Mouse (Mus musculus) forebrain, embryonic 10.5 days (tissue): ENCODE measurements around the gene Galnt2. TPM values are rescaled to one million over a fixed set of nuclear protein-coding genes. Genes with fewer than 3 reads are reported as not detected.

Experiments used
- DNase-seq: peaks from one replicate; pipeline ENCODE4 v3.0.0-alpha.2; 2017; ENCODE audit warnings: low spot score; ENCODE audit errors: extremely low spot score
- H3K27ac ChIP-seq: fragments of 300-500 bp; sonication (generic); 2 replicates; pipeline ENCODE4 v1.5.1; 2016; ENCODE audit warnings: mild to moderate bottlenecking
- H3K27me3 ChIP-seq: fragments of 300-500 bp; sonication (generic); 2 replicates; pipeline ENCODE4 v1.6.1; 2016; ENCODE audit warnings: mild to moderate bottlenecking; ENCODE audit not compliant: poor library complexity, severe bottlenecking
- H3K36me3 ChIP-seq: fragments of 300-500 bp; sonication (generic); replicated peaks from 2 replicates; pipeline ENCODE4 v1.6.1; 2016; ENCODE audit warnings: mild to moderate bottlenecking, moderate library complexity
- H3K4me1 ChIP-seq: fragments of 300-500 bp; sonication (generic); 2 replicates; pipeline ENCODE4 v1.6.1; 2016
- H3K4me3 ChIP-seq: fragments of 300-500 bp; sonication (generic); 2 replicates; pipeline ENCODE4 v1.5.1; 2016; ENCODE audit warnings: mild to moderate bottlenecking, moderate library complexity
- H3K9me3 ChIP-seq: fragments of 300-500 bp; sonication (generic); 2 replicates; pipeline ENCODE4 v1.6.1; 2016; ENCODE audit warnings: mild to moderate bottlenecking, moderate library complexity
- WGBS: fragments of 180-500 bp; shearing (Covaris S2); methylation state at CpG from one replicate; pipeline ENCODE4 v1.1.7; 2016; 5-methylcytosine and 5-hydroxymethylcytosine counted together
- polyA plus RNA-seq: library from polyadenylated mRNA; unstranded; fragments of >200 nt; fragmentation: Nextera tagmentation; extraction: Ambion mirVana; gene quantifications from 2 replicates; pipeline ENCODE4 v1.2.1, GENCODE M21; 2016

Gene Galnt2
- polyA plus RNA-seq, 1 experiment from 2014 or later, result 40.7 TPM

DNA sequence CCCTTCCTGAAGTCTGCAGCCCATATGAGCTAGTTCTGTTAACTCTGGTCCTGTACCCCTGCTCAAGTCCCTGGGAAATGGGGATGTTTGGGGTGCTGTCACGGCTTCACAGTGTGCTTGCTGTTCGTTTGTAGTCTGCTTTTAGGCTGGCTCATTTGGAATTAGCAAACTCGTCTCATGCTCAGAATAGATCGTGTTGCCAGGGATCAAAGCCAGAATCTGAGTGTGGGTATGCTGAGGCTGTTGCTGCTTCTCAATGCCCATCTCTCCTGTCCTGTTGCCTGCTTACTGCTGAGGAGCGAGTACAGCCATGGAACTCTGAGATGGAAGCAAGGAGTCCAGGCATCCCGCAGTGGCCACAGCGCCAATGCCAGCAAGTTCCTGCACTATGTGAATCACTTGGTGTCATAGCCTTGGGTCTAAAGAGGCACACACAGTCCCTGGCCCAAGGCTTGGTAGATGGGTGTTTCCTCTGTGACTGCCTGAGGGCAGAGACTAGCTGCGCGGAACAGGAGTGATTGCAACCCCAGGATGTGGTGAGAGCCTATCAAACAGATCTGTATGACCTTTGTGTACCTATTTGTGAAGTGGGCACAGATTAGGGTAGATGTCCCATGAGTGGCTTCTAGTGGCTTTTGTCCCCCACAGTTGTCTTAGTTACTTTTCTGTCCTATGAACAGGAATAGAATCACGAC is 44.3 kb downstream of the Galnt2 start:
- peaks cover 47% of the 10 kb centered on the region for H3K4me1 ChIP-seq
- H3K27me3 ChIP-seq, result no peaks in the 10 kb centered on the region
- peaks cover 37% of the 10 kb centered on the region for H3K36me3 ChIP-seq
- DNase-seq, result no peak
- H3K4me3 ChIP-seq, result no peak overlapping the region
- H3K9me3 ChIP-seq, result peaks cover 11% of the 10 kb centered on the region; the same call in 1 of the 2 replicates
- no peak overlapping the region for H3K27ac ChIP-seq
- WGBS, result 94% methylated on average over 10 of the region's 10 CpGs

DNA sequence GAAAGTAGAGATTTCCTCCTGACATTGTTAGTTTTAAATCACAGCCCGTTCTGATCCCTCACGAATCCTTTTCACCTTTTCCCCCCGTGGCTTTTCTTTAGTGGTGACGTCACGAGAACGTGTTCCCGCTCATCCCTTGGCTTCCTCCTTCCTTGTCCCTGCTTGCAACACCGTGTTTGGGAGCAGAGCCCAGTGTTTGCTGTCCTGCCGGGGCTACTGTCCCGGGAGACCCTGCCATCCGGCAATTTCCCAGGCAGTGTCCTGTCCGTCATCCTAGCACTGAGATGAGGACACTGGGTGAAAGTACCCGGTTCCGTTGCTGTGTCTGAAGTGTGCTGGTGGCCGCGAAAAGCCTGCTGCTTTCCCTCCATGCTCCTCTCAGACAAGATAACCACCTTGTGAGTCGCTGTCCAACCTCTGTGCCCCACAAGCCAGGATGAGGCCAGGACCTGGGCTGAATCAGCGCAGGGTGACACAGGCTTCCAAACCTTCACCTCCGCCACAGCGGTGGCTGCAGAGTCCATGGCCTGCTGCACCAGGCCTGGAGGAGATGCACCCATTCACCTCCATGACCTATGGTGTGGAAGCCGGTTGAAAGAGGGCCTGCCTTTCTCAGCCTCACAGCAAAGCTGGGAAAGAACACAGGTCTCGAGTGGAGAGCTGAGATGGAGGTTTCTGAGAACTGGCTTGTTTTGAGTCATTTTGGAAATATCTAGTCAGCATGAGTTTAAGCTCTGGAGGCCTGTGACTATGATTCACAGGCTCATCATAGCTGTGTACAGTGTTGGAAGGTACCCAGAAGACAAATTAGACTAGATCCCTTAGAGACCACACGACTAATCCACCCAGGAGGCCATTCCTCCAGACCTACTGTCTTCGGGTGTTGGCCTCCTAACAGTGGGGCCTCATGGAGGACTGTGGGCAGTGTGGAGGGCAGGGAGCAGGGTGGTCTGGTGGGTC is 47.0 kb downstream of the Galnt2 start:
- Histone ChIP-seq H3K9me3 (peaks cover 11% of the 10 kb centered on the region; the same call in 1 of the 2 replicates), H3K27ac (peak overlapping the region; percentile 66), H3K27me3 (no peaks in the 10 kb centered on the region), H3K36me3 (peaks cover 26% of the 10 kb centered on the region), H3K4me3 (no peak overlapping the region), H3K4me1 (peaks cover 66% of the 10 kb centered on the region)
- 85% methylated on average over 24 of the region's 24 CpGs for WGBS
- no peak for DNase-seq

DNA sequence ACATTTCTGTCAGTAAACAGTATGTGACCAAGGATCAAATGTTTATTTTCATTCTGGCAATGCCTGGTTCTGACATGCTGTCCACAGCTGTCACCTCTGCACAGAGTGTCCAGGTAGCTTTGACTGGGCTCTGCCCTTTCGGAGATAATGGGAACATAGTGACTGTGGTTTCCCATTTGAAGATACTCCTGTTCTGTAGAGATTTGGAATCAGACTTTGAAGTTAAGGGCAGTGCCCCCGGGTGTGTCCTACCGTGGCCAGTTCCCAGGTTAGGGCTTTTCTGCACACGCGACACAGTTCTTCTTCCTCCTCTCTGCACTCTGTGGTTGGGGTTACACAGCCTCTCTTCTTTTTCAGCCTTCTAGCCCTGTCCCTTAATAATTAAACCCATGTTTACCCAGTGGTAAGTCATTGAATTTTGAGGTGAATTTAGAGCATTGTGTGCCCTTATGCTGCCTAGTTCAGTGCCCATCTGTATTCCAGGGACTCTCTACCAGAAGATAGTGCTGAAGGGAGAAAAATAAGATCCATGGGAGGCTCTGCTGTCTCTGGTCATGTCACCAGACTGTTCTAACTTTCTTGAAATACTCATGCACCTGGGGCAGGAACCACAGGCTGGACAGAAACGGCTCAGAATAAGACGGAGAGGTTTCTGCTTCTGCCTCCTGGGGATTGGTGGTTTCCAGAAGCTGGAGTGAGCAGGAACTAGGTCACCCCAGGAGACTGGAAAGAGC is 47.9 kb downstream of the Galnt2 start:
- Histone ChIP-seq H3K4me3 (no peak overlapping the region), H3K4me1 (peaks cover 66% of the 10 kb centered on the region), H3K36me3 (peaks cover 26% of the 10 kb centered on the region), H3K27ac (peak overlapping the region; percentile 35; the same call in 1 of the 2 replicates), H3K27me3 (no peaks in the 10 kb centered on the region), H3K9me3 (peaks cover 11% of the 10 kb centered on the region; the same call in 1 of the 2 replicates)
- 89% methylated on average over 7 of the region's 7 CpGs for WGBS
- DNase-seq, result no peak

DNA sequence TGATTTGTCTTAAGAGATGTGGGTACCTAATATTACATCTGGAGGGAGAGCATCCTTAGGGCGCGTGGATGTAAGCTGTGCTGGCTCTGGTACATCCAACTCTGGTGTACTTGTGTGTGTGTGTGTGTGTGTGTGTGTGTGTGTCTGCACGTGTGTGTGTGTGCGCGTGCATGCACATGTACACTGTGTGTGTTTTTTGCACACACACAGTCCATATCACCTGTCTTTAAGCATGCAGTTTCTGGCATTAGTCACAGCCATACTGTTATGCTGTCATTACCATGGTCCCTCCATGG is 48.4 kb downstream of the Galnt2 start:
- Histone ChIP-seq H3K4me1 (peaks cover 66% of the 10 kb centered on the region), H3K27me3 (no peaks in the 10 kb centered on the region), H3K27ac (no peak overlapping the region), H3K4me3 (no peak overlapping the region), H3K36me3 (peaks cover 25% of the 10 kb centered on the region), H3K9me3 (peaks cover 11% of the 10 kb centered on the region; the same call in 1 of the 2 replicates)
- 93% methylated on average over 5 of the region's 5 CpGs for WGBS
- no peak for DNase-seq

DNA sequence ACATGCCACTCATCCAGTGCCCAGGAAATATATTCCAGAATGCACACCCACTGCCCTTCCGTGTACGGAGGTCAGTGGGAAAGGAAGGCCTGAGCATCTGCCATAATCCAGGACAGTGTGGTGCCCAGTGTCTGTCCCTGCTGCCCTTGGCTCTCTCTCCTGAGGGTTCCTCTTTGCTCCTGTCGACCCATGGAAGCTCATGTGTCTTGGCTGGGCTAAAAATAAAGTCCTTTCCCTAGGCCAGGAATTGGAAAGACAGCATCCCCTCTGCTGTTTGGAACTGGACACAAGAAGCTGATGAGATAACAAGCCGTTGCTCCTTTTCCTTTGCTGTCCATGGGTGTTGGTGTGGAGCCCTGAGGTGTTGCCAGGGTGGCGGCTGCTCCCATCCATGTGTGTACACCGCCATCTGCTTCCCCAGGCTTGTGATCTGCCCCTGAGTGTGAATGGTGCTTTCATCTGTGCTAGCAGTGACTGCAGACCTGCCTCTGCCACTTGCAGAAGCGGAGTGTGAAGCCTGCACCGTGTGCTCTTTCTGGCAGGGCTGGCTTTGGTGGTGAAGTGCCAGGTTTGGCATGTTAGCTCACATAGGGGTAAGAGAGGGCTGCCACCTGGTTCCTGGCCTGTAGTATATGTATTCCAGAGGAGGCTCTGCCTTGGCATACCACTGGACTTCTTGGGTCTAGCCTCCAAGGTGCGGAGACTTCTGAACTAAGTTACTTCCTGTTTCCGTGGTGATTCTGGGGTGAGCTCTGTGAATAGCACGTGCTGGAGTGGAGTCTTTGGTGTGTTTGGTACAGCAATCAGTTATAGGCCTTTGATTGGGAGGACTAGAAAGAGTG is 50.7 kb downstream of the Galnt2 start:
- peak overlapping the region; percentile 91 for H3K27ac ChIP-seq

DNA sequence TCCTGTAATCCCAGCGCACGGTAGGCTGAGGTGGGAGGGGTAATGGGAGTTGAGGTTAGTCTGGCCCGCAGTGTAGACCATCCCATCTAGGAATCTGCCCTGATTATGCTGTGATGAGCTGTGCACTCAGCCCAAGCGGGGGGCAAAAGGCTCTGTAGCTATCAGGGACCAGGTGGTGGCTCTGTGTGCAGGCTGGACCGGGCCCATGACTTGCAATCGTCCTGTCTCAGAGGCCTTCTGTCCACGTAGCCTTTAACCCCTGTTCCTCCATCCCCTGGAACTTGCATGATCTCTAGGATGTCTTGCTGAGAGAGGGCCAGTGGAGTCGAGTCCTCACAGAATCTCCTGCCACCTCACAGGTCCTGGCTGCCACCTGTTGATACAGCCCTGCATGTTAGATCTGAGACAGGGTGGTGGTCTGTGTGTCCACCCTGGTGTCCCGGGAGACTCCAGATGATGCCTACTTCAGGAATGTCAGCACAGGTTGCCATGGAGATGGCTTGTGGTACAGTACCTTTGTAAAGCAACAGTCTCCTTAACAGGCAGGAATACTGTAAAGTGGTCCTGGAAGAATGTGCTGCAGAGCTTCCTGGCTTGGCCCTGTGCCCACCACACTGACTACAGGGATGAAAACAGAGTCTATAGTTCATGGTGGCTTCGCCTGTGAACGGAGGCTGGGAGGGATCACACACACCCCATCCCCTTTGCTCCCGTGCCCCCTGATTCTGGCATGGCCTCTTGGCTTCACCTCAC is 51.9 kb downstream of the Galnt2 start:
- DNase-seq, result no peak
- H3K4me1 ChIP-seq, result peaks cover 82% of the 10 kb centered on the region
- no peak overlapping the region for H3K4me3 ChIP-seq

More for the DNA sequence above, 50.7 kb downstream of the Galnt2 start:
- Histone ChIP-seq H3K36me3 (peaks cover 3% of the 10 kb centered on the region; the same call in 1 of the 2 replicates), H3K27me3 (no peaks in the 10 kb centered on the region), H3K4me1 (peaks cover 84% of the 10 kb centered on the region), H3K4me3 (no peak overlapping the region), H3K9me3 (no peaks in the 10 kb centered on the region)
- WGBS, result 86% methylated on average over 11 of the region's 11 CpGs
- no peak for DNase-seq

DNA sequence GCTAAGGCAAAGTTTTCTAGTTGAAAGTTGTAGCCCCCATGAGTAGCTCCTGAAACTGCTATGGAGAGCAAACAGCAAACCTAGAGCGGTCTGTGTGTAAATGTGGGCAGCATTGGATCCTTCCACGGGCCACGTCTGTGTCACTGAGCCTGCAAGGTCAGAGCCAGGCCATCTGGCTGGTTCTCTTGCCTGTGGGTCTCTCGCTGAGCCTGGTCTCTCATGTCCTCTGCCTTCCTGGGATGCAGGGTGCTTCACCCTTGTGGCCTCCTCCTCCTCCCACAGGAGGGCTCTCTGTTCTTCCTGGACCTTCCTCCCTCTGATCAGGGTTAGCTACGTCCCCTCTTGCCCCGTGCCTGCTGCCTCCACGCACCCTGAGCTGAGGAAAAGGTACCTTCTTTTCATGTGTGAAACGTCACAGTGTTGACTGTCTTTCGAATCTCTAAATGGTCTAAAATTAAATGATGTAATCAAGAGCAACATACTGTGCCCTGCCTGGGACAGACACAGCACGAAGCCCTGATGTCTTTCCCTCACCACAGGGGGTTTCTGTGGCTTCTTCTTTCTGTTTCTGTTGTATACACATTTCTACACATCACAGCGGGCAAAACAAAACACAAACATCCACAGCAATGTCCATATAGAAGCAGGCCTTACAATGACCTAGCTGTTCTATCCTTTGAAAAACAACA is 52.6 kb downstream of the Galnt2 start:
- Histone ChIP-seq H3K9me3 (no peaks in the 10 kb centered on the region), H3K4me3 (peak overlapping the region; percentile 25; the same call in 1 of the 2 replicates), H3K36me3 (no peaks in the 10 kb centered on the region), H3K4me1 (peaks cover 75% of the 10 kb centered on the region), H3K27me3 (no peaks in the 10 kb centered on the region), H3K27ac (peak overlapping the region; percentile 91)
- peak; percentile 26 for DNase-seq
- WGBS, result 33% methylated on average over 11 of the region's 11 CpGs

More for the DNA sequence above, 51.9 kb downstream of the Galnt2 start:
- Histone ChIP-seq H3K27ac (peak overlapping the region; percentile 91), H3K9me3 (no peaks in the 10 kb centered on the region), H3K27me3 (no peaks in the 10 kb centered on the region), H3K36me3 (peaks cover 3% of the 10 kb centered on the region; the same call in 1 of the 2 replicates)
- 81% methylated on average over 12 of the region's 12 CpGs for WGBS

DNA sequence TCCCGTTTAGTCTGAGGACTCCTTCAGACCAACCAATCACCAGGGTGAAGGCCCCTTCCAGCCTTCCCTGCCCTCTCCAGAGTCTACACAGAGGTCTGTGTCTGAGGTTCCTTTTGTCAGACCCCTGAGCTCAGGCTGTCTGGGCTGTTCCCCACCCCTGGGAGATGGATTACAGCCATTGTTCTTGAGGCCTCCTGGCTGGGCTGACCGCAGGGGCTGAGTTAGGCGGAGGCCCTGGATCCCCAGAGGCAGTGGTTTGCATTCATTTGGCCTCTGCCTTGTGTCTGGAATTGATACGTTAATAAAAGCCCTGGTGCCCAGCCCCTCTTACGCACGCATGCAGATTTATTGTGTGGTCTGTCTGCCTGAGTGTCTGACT is 53.1 kb downstream of the Galnt2 start:
- H3K4me1 ChIP-seq, result peaks cover 73% of the 10 kb centered on the region
- peak overlapping the region; percentile 91 for H3K27ac ChIP-seq
- H3K36me3 ChIP-seq, result no peaks in the 10 kb centered on the region
- H3K4me3 ChIP-seq, result peak overlapping the region; percentile 25; the same call in 1 of the 2 replicates
- peak; percentile 70 for DNase-seq
- no peaks in the 10 kb centered on the region for H3K9me3 ChIP-seq
- 9% methylated on average over 6 of the region's 6 CpGs for WGBS
- no peaks in the 10 kb centered on the region for H3K27me3 ChIP-seq

DNA sequence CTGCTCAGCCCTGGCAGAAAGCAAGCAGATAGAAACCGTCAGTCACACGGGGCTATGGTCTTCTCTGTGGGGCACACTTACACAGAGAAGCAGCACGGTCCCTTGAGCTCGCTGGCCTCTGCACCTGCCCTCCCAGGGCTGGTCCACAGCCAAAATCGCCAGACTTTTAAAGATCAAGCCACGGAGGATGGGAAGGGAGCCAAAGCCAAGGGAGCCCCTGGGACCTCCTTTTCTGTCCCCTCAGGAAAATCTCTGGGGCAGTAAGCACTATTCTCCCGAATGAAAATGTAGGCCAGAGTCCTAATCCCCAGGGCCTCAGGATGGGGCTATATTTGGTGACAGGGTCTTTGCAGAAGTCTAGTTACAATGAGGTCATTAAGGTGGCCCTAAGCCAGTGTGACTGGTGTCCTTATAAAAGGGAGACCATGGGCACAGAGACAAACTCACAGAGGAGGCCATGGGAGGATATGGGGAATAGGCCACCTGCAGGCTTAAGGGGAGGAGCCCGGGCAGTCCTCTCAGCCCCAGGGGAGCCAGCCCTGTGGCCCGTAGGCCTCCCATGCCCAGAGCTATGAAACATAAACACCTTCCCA is 53.9 kb downstream of the Galnt2 start:
- WGBS, result 29% methylated on average over 9 of the region's 9 CpGs
- H3K27ac ChIP-seq, result peak overlapping the region; percentile 91
- H3K4me1 ChIP-seq, result peaks cover 73% of the 10 kb centered on the region
- H3K36me3 ChIP-seq, result no peaks in the 10 kb centered on the region
- peak overlapping the region; percentile 25; the same call in 1 of the 2 replicates for H3K4me3 ChIP-seq
- no peak for DNase-seq
- no peaks in the 10 kb centered on the region for H3K27me3 ChIP-seq
- H3K9me3 ChIP-seq, result no peaks in the 10 kb centered on the region

DNA sequence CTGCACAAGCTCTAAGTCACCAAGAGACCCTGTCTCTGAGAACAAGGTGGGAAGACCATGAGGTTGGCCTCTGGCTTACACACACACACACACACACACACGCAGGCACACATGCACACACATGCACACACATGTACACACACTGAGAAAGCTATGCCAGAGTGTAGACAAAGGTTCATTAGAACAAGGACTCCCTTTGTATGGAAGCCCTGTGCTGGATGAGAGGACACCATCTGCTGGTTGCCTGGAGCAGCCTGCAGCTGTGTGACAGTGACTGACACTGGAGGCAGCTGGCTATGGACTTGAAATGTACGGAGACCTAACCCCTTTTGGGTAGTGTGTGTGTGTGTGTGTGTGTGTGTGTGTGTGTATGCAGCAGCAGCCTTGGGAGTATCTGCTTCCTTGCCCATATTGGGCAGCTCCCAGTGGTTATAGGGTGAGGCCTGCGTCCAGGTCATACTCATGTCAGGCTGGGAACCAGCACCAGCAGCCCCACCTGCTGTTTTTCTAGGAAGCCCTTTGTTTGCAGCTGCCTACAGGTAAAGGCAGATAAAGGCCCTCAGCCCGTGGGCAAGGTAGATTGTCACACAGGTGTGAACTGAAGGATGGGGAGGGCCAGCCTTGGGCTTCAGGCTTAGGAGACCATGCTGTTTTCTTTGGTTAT is 55.4 kb downstream of the Galnt2 start:
- WGBS, result 58% methylated on average over 4 of the region's 4 CpGs
- H3K4me3 ChIP-seq, result no peak overlapping the region
- H3K27me3 ChIP-seq, result no peaks in the 10 kb centered on the region
- H3K36me3 ChIP-seq, result no peaks in the 10 kb centered on the region
- no peaks in the 10 kb centered on the region for H3K9me3 ChIP-seq
- H3K4me1 ChIP-seq, result peaks cover 70% of the 10 kb centered on the region
- peak overlapping the region; percentile 91 for H3K27ac ChIP-seq
- DNase-seq, result peak; percentile 45
